Mouse (Mus musculus) cerebellum, adult 2 months (tissue): ENCODE measurements around the gene Rfx8.

ENCODE experiments used
- CTCF ChIP-seq: fragments of 200-500 bp; IDR thresholded peaks from 2 replicates; pipeline ENCODE4 v1.5.1; 2011; ENCODE audit warnings: low read depth, mild to moderate bottlenecking, control low read depth, low read length, moderate library complexity, borderline replicate concordance; ENCODE audit not compliant: insufficient read depth
- POLR2A ChIP-seq: fragments of 200-500 bp; IDR thresholded peaks from 2 replicates; pipeline ENCODE4 v1.6.1; 2011; ENCODE audit warnings: low read length, control low read depth, borderline replicate concordance; ENCODE audit not compliant: insufficient read depth

GRCm38 (mm10) chr1:39691974-39692373, 28.8 kb downstream of the Rfx8 start:
- TF ChIP-seq CTCF (no peak), POLR2A (no peak)
